Mouse (Mus musculus) E14TG2a.4 (cell line): ENCODE results near the gene Cwh43.
A peak's percentile ranks its signal among the peaks of the same experiment; 100 is the strongest.

Experiments used
- H3K27me3 ChIP-seq: 2 replicates; pipeline ENCODE4 v1.6.1; 2014; ENCODE audit warnings: low read length, control low read depth; ENCODE audit not compliant: insufficient read depth
- H3K36me3 ChIP-seq: 2 replicates; pipeline ENCODE4 v1.6.1; 2014; ENCODE audit warnings: low read length, control low read depth; ENCODE audit not compliant: insufficient read depth
- H3K4me1 ChIP-seq: replicated peaks from 2 replicates; pipeline ENCODE4 v1.6.1; 2014; ENCODE audit warnings: low read depth, low read length, control low read depth
- H3K4me3 ChIP-seq: replicated peaks from 2 replicates; pipeline ENCODE4 v1.5.1; 2014; ENCODE audit warnings: mild to moderate bottlenecking, low read length
- H3K9me3 ChIP-seq: 2 replicates; pipeline ENCODE4 v1.6.1; 2014; ENCODE audit warnings: low read length, control low read depth
- CTCF ChIP-seq: conservative IDR thresholded peaks from 2 replicates; pipeline ENCODE4 v1.5.1; 2014; ENCODE audit warnings: low read length
- NANOG ChIP-seq: IDR thresholded peaks from 2 replicates; pipeline ENCODE4 v1.6.1; 2014; ENCODE audit warnings: borderline replicate concordance, low read length, mixed read lengths
- POU5F1 ChIP-seq: IDR thresholded peaks from 2 replicates; pipeline ENCODE4 v1.6.1; 2014; ENCODE audit warnings: low read length, borderline replicate concordance

Gene Cwh43

DNA sequence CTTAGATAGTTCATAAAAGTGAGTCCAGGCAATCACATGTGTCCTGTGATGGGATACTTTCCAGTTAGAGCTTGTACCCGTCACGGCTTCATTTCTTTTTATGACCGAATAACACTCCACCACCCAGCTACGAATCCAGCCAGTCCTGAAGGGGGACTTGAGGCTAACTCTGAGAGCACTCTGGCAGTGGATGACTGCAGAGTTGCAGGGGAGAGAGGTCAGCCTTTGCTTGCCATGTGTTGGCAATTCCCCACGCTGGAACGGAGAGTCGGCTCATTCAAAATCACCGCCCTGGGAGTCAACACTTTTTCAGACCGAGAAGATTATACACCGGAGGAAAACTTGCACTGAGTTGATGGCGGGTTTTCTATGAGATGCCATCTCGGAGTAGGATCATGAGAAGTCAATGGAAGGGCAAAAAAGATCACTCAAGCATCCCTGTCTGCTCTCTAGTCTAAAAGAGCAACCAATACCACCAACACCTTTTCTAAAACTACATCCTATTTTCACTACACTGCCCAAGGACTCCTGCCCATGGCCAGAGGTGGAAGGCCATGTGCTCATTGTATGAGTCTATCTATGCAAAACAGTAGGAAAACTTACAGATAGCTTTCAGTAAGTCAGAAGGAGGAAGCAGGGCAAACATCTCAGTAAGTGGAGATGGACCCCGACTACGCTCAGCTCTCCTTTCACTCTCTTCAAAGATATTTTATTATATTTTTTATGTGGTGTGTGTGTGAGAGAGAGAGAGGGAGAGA lies 2.4 kb upstream of the Cwh43 start:
- H3K4me3 ChIP-seq = 0 out of 2 replicates have a peak overlapping the region, but pooled peaks have one; percentile 14
- TF ChIP-seq CTCF = no peak
- no peak for TF ChIP-seq NANOG
- TF ChIP-seq POU5F1 = no peak
- peaks cover 46% of the 10 kb centered on the region for H3K27me3 ChIP-seq

DNA sequence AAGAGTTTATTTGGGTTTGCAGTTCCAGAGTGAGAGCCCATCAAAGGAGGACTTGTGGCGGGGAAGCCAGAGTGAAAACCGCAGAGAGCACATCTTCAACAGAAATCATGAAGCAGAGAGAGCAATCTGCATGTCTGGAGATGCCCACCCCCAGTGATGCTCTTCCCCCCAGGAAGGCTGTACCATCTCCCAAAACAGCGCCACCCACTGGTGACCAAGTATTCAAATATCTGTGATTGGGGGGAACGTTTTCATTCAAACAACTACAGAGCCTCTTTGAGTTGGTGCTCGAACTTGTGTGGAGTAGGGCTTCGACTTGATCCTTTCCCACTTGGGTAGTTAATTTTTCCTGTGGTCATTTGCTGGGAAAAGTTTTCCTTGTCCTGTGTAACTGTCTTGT lies 1.1 kb upstream of the Cwh43 start:
- TF ChIP-seq NANOG (no peak), CTCF (peak; percentile 46), POU5F1 (no peak)
- Histone ChIP-seq H3K9me3 (no peaks in the 10 kb centered on the region), H3K4me3 (no peak overlapping the region), H3K27me3 (peaks cover 42% of the 10 kb centered on the region), H3K36me3 (no peaks in the 10 kb centered on the region), H3K4me1 (peaks cover 27% of the 10 kb centered on the region)

More for the DNA sequence above, 2.4 kb upstream of the Cwh43 start:
- Histone ChIP-seq H3K36me3 (no peaks in the 10 kb centered on the region), H3K9me3 (peaks cover 3% of the 10 kb centered on the region), H3K4me1 (peaks cover 27% of the 10 kb centered on the region)

DNA sequence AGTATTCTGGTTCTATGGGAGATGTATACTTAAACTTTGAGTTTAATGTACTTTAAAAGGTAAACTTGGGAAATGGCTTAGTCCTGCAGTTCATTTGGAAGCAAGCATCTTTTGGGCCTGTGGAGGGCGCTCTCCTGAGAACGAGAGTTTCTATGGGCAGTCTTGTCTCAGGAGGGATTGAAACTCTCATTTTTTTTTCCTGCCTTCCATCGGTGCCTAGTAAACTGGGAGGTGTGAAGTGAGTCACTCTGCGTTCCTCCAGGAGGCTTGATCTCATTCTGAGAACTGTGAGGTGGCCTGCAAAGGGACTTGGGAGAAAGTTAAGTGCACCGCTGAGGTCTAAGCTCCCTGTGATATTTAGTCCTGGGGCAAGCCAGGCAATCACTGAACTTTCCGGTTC lies 986 bp downstream of the Cwh43 start:
- no peak for TF ChIP-seq POU5F1
- TF ChIP-seq CTCF = peak; percentile 41
- TF ChIP-seq NANOG = no peak
- Histone ChIP-seq H3K4me1 (peaks cover 22% of the 10 kb centered on the region), H3K36me3 (no peaks in the 10 kb centered on the region), H3K4me3 (0 out of 2 replicates have a peak overlapping the region, but pooled peaks have one; percentile 79), H3K9me3 (no peaks in the 10 kb centered on the region), H3K27me3 (peaks cover 44% of the 10 kb centered on the region)

DNA sequence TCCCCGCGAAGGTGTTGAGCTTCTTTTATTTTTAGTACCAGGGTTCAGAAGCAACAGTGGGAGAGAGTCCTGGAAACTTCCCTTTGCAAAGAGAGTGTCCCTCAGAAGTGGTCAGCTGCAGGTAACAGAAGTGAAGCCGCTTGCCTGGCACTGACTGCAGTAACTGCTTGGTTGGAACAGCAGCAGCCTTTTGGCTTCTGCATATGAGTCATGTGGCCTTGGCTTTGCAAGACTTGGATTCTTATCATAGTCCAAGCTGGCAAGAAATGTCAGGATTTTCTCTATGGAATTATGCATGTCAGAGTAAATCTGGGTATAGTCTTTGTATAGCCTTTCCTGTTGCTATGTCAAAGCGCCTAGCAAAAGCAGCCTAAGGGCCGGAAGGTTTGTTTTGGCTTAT lies 4.1 kb downstream of the Cwh43 start:
- Histone ChIP-seq H3K4me1 (peaks cover 19% of the 10 kb centered on the region), H3K9me3 (no peaks in the 10 kb centered on the region), H3K27me3 (peaks cover 38% of the 10 kb centered on the region), H3K4me3 (no peak overlapping the region), H3K36me3 (no peaks in the 10 kb centered on the region)
- TF ChIP-seq CTCF (no peak), POU5F1 (no peak), NANOG (no peak)

DNA sequence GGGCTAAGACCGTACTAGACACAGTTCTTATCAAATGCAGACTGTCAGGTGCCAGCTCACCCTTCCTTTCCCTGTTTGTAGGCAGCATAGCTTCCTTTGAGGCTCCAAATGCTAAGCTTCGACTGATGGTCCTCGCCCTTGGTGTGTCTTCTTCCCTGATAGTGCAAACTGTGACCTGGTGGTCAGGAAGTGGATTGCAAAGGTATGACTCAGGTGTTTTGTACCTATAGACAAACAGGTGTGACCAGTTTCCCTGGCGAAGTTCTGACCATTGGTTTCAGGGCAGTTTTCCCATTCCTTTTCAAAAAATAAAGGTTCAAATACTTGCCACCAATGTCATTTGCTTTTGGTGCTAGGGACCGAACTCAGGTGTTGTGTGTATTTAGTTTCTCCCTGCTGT lies 5.9 kb downstream of the Cwh43 start:
- Histone ChIP-seq H3K36me3 (no peaks in the 10 kb centered on the region), H3K9me3 (no peaks in the 10 kb centered on the region), H3K4me3 (no peak overlapping the region), H3K27me3 (peaks cover 22% of the 10 kb centered on the region), H3K4me1 (peaks cover 12% of the 10 kb centered on the region)
- no peak for TF ChIP-seq CTCF
- TF ChIP-seq NANOG = no peak
- TF ChIP-seq POU5F1 = no peak

DNA sequence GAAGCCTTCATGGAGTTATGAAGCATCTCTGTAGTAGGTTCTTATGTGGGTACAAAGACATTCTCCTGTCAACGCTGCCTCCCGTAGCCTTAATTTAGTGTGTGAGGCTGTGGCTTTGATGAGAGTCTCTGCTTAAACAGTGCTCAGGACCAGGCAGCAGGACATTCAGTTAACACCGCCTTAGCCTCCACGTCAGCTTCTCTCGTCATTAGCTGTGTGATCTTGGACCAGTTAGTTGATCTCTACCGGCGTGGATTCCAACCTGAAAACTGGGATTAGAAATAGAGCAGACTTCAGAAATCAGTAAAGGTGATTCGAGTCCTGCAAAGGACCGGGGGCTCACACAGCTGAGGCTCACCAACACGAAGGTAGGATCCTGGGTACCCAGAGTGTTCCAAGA lies 8.3 kb downstream of the Cwh43 start:
- Histone ChIP-seq H3K4me3 (no peak overlapping the region), H3K36me3 (no peaks in the 10 kb centered on the region), H3K27me3 (peaks cover 8% of the 10 kb centered on the region), H3K9me3 (no peaks in the 10 kb centered on the region), H3K4me1 (peaks cover 15% of the 10 kb centered on the region)
- TF ChIP-seq NANOG (no peak), CTCF (no peak), POU5F1 (no peak)

DNA sequence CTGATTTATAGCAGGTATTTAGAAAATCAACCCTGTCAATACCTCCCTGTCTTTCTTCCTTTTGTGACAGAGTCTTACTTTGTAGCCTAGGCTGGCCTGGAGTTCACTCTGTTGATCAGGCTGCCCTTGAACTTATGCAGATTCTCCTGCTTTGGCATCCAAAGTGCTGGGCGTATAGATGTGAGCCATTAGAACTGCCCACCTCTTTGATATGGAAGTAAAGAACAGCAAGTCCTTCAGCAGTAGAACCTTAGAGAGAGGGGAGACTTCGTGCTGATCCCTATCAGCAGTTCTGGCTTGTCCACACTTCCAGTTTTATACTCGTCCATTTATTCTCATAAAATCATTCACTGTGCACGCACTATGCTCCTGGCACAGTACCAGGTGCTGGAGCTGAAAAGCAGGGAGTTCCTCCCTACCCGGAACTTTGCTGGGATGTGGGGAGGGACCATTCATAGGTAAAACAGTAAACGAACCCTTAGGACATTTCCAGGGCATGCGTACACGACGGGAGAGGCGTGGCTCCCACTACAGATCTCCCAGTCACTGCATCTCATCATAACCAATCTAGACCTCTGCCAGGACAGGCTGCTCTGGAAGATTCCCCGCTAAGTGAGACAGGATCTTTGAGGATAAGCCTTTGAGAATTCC lies 13.3 kb downstream of the Cwh43 start:
- H3K27me3 ChIP-seq = 0 out of 2 replicates have a peak, but pooled peaks cover 4% of the 10 kb centered on the region
- peaks cover 24% of the 10 kb centered on the region for H3K4me1 ChIP-seq
- no peak for TF ChIP-seq POU5F1
- H3K4me3 ChIP-seq = peak overlapping the region; percentile 52
- H3K9me3 ChIP-seq = no peaks in the 10 kb centered on the region
- H3K36me3 ChIP-seq = no peaks in the 10 kb centered on the region

DNA sequence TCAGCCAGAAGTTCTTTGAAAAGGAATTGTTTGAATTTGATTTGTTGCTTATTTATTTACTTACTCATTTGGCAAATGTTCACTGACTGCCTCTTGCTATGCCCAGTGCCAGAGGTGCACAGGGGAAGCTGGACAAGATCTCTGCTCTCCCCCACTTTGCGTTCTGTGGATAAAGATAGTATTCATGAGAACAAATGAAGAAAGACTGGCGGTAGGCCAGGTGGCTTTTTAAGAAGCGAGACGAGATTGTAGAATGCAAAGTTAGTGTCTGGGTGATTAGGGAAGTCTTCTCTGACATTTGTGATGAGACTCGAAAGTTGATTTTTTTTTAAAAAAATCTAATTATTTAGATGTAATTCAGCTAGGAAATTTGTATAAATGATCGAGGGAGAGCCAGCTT lies 20.9 kb downstream of the Cwh43 start:
- H3K36me3 ChIP-seq = no peaks in the 10 kb centered on the region
- no peak overlapping the region for H3K4me3 ChIP-seq
- H3K4me1 ChIP-seq = no peaks in the 10 kb centered on the region
- no peaks in the 10 kb centered on the region for H3K9me3 ChIP-seq
- TF ChIP-seq CTCF = no peak
- no peaks in the 10 kb centered on the region for H3K27me3 ChIP-seq
